Mouse (Mus musculus) CH12.LX (cell line): ENCODE measurements around the gene Jtb.

Experiments used
- EP300 ChIP-seq: IDR thresholded peaks from 2 replicates; pipeline ENCODE4 v1.6.1; 2011; ENCODE audit warnings: low read length, improper control_type of control experiment
- POLR2A ChIP-seq: IDR thresholded peaks from 2 replicates; pipeline ENCODE4 v1.6.1; 2011; ENCODE audit warnings: low read depth, mild to moderate bottlenecking, improper control_type of control experiment, low read length

DNA sequence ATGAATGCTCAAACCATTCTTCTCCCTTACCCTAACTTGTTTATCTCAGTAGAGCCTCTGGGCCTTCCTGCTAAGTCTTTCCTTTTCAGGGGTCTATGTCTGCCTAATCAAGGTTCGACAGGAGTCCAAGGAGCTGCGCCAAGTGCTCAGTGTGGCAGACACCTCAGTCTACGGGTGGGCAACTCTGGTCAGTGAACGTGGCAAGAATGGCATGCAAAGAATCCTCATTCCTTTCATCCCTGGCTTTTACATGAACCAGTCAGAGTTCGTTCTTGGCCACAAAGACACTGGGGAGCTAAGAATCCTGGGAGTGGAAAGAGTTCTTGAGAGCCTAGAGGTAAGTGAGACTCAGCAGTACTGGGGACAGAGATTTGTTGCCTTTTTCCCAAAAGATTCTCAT is 27.8 kb upstream of the Jtb start:
- TF ChIP-seq POLR2A (no peak), EP300 (0 out of 2 replicates have a peak, but pooled peaks have one; percentile 18)
